Mouse (Mus musculus) heart, embryonic 12.5 days (tissue): ENCODE results near the gene Pheta2. TPM values are rescaled to one million over a fixed set of nuclear protein-coding genes. Genes with fewer than 3 reads are reported as not detected.

Experiments
- ATAC-seq: fragments of 200-750 bp; cut with Nextera tagmentation; 2 replicates; pipeline ENCODE4 v1.8.0; 2017; ENCODE audit warnings: moderate TSS enrichment, moderate library complexity; ENCODE audit not compliant: insufficient number of reproducible peaks, low FRiP score
- H3K27ac ChIP-seq: fragments of 300-500 bp; sonication (generic); 2 replicates; pipeline ENCODE4 v1.5.1; 2016; ENCODE audit warnings: mild to moderate bottlenecking, moderate library complexity; ENCODE audit not compliant: poor library complexity, severe bottlenecking
- H3K27me3 ChIP-seq: fragments of 300-500 bp; sonication (generic); replicated peaks from 2 replicates; pipeline ENCODE4 v1.6.1; 2016; ENCODE audit warnings: mild to moderate bottlenecking, moderate library complexity
- H3K36me3 ChIP-seq: fragments of 300-500 bp; sonication (generic); 2 replicates; pipeline ENCODE4 v1.6.1; 2016; ENCODE audit warnings: mild to moderate bottlenecking, moderate library complexity
- H3K4me1 ChIP-seq: fragments of 300-500 bp; sonication (generic); replicated peaks from 2 replicates; pipeline ENCODE4 v1.6.1; 2016; ENCODE audit warnings: mild to moderate bottlenecking
- H3K4me2 ChIP-seq: fragments of 300-500 bp; sonication (generic); 2 replicates; pipeline ENCODE4 v1.6.1; 2016; ENCODE audit warnings: mild to moderate bottlenecking, moderate library complexity
- H3K4me3 ChIP-seq: fragments of 300-500 bp; sonication (generic); 2 replicates; pipeline ENCODE4 v1.5.1; 2016; ENCODE audit warnings: mild to moderate bottlenecking
- H3K9ac ChIP-seq: fragments of 300-500 bp; sonication (generic); 2 replicates; pipeline ENCODE4 v1.6.1; 2016; ENCODE audit warnings: mild to moderate bottlenecking, moderate library complexity
- H3K9me3 ChIP-seq: fragments of 300-500 bp; sonication (generic); replicated peaks from 2 replicates; pipeline ENCODE4 v1.6.1; 2016; ENCODE audit warnings: mild to moderate bottlenecking, moderate library complexity
- WGBS: fragments of 180-500 bp; shearing (Covaris S2); methylation state at CpG from one replicate; pipeline ENCODE4 v1.1.7; 2016; 5-methylcytosine and 5-hydroxymethylcytosine counted together
- polyA plus RNA-seq: library from polyadenylated mRNA; unstranded; fragments of >200 nt; fragmentation: Nextera tagmentation; extraction: Ambion mirVana; gene quantifications from 2 replicates; pipeline ENCODE4 v1.2.1, GENCODE M21; 2016

Pheta2 gene
- polyA plus RNA-seq, 1 experiment from 2014 or later = 9.8 TPM

GRCm38 (mm10) chr15:82372446-82372845 lies 33.7 kb downstream of the Pheta2 start:
- Histone ChIP-seq H3K9ac (no peak overlapping the region), H3K27ac (no peak overlapping the region), H3K4me1 (peaks cover 13% of the 10 kb centered on the region; the same call in 1 of the 2 replicates), H3K9me3 (no peaks in the 10 kb centered on the region), H3K27me3 (peaks cover 5% of the 10 kb centered on the region; the same call in 1 of the 2 replicates), H3K36me3 (peaks cover 16% of the 10 kb centered on the region; the same call in 1 of the 2 replicates), H3K4me2 (no peak overlapping the region), H3K4me3 (no peak overlapping the region)
- no peak for ATAC-seq
- WGBS = 81% methylated on average over 6 of the region's 6 CpGs

DNA sequence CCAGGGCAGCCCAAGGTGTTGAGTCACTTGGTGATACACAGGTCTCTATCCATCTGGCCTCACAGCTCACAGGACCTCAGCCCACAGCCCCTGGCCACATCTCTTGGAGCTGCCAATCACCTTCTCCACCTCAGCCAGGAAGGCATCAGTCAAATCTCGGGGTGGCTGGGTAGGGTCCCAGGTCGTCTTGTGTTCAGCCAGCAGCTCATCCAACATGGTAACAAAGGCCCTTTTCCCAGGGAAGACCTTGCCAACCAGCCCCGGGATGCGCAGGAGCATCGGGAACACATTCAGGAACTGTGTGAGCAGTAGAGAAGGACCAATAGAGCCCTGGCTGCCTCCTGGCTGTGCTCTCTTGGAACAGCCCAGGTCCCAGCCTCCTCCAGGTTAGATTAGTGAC lies 34.2 kb downstream of the Pheta2 start:
- WGBS = 76% methylated on average over 5 of the region's 5 CpGs
- peaks cover 16% of the 10 kb centered on the region; the same call in 1 of the 2 replicates for H3K36me3 ChIP-seq

GRCm38 (mm10) chr15:82374437-82374836 lies 35.7 kb downstream of the Pheta2 start:
- H3K27ac ChIP-seq = no peak overlapping the region
- no peak overlapping the region for H3K4me2 ChIP-seq
- ATAC-seq = no peak
- no peak overlapping the region for H3K9ac ChIP-seq
- H3K36me3 ChIP-seq = peaks cover 16% of the 10 kb centered on the region; the same call in 1 of the 2 replicates
- peaks cover 29% of the 10 kb centered on the region for H3K4me1 ChIP-seq
- H3K27me3 ChIP-seq = peaks cover 5% of the 10 kb centered on the region; the same call in 1 of the 2 replicates
- 91% methylated on average over 5 of the region's 5 CpGs for WGBS
- H3K4me3 ChIP-seq = no peak overlapping the region
- H3K9me3 ChIP-seq = no peaks in the 10 kb centered on the region

More for the DNA sequence above, 34.2 kb downstream of the Pheta2 start:
- H3K4me1 ChIP-seq = peaks cover 18% of the 10 kb centered on the region
- no peak overlapping the region for H3K4me3 ChIP-seq
- no peaks in the 10 kb centered on the region for H3K9me3 ChIP-seq
- H3K9ac ChIP-seq = no peak overlapping the region
- ATAC-seq = no peak
- peaks cover 5% of the 10 kb centered on the region; the same call in 1 of the 2 replicates for H3K27me3 ChIP-seq
- no peak overlapping the region for H3K27ac ChIP-seq
- H3K4me2 ChIP-seq = no peak overlapping the region

DNA sequence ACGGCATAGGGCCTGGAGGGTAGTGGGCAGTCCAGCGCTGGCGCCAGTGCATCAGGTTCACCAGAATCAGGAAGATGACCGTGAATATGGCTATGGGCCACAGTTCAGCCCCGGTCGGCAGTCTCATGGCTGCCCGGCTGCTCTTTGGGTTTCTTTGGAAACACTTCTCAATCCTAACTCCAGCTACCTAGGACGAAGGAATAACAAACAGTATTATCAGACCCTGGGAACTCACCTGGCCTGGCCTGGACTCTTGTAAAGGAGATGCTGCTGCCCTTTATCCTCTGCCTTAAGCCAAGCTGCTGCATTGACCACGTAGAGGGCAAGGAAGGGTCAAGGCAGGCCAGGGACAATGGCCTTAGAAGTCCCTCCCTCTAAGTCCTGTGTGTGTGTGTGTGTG lies 37.1 kb downstream of the Pheta2 start:
- 88% methylated on average over 9 of the region's 9 CpGs for WGBS
- H3K27ac ChIP-seq = 0 out of 2 replicates have a peak overlapping the region, but pooled peaks have one; percentile 63

GRCm38 (mm10) chr15:82376393-82377138 lies 37.8 kb downstream of the Pheta2 start:
- H3K4me1 ChIP-seq = peaks cover 39% of the 10 kb centered on the region
- peaks cover 5% of the 10 kb centered on the region; the same call in 1 of the 2 replicates for H3K27me3 ChIP-seq
- H3K27ac ChIP-seq = peak overlapping the region; percentile 63
- H3K9ac ChIP-seq = no peak overlapping the region
- no peaks in the 10 kb centered on the region for H3K9me3 ChIP-seq
- H3K4me3 ChIP-seq = no peak overlapping the region
- ATAC-seq = no peak
- no peak overlapping the region for H3K4me2 ChIP-seq
- 71% methylated on average over 17 of the region's 17 CpGs for WGBS
- H3K36me3 ChIP-seq = peaks cover 16% of the 10 kb centered on the region; the same call in 1 of the 2 replicates

More for the DNA sequence above, 37.1 kb downstream of the Pheta2 start:
- no peaks in the 10 kb centered on the region for H3K9me3 ChIP-seq
- ATAC-seq = no peak
- H3K9ac ChIP-seq = no peak overlapping the region
- H3K4me1 ChIP-seq = peaks cover 35% of the 10 kb centered on the region
- no peak overlapping the region for H3K4me3 ChIP-seq
- H3K4me2 ChIP-seq = no peak overlapping the region
- peaks cover 5% of the 10 kb centered on the region; the same call in 1 of the 2 replicates for H3K27me3 ChIP-seq
- peaks cover 16% of the 10 kb centered on the region; the same call in 1 of the 2 replicates for H3K36me3 ChIP-seq

GRCm38 (mm10) chr15:82377701-82378100 lies 39.0 kb downstream of the Pheta2 start:
- H3K9me3 ChIP-seq = no peaks in the 10 kb centered on the region
- peaks cover 39% of the 10 kb centered on the region for H3K4me1 ChIP-seq
- WGBS = 67% methylated on average over 5 of the region's 5 CpGs
- H3K27me3 ChIP-seq = peaks cover 5% of the 10 kb centered on the region; the same call in 1 of the 2 replicates
- peaks cover 9% of the 10 kb centered on the region; the same call in 1 of the 2 replicates for H3K36me3 ChIP-seq
- H3K4me2 ChIP-seq = 0 out of 2 replicates have a peak overlapping the region, but pooled peaks have one; percentile 30
- no peak overlapping the region for H3K4me3 ChIP-seq
- no peak for ATAC-seq
- H3K9ac ChIP-seq = no peak overlapping the region
- no peak overlapping the region for H3K27ac ChIP-seq

DNA sequence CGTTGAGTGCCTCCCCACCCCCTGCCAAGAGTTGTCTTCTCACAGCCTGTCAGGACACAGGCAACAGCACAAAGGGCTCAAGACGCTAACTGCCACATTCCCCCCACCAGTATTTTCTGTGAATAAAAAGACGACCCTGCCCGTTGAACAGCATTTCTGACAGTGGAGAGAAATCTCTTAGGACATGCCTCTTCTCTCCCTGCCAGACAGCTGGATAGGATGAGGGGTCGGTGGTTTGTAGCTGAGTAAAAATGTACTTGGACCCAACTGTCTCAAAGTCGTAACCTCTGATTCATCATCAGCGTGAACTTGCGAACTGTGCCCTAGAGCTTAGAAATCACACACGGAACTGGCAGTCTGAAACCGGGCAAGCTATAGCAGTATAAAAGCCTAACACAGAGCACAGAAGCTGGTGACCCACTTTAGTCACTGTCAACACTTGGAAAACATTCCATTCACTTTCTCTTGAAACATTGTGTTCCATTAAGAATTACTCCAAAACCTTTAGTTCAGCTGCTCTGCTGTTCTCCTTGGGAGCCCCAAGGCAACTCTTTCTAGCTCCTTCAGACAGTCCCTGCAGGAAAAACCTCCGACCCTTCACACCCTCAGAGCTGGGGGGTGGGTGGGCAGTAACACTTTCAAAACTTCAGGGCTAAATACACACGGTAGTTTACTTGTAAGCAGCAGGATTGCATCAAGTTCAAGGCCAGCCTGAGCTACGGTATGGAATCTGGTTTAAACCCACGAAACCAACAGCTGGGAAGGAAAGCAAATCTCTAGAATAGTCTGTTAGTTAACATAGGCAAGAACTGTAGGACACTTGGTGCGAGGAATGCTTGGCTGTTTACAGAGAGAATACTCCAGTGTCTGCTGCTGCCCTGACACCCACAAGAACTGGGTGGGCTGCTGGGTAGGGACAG lies 39.8 kb downstream of the Pheta2 start:
- H3K4me3 ChIP-seq = no peak overlapping the region
- H3K9me3 ChIP-seq = no peaks in the 10 kb centered on the region
- H3K9ac ChIP-seq = no peak overlapping the region
- peak overlapping the region; percentile 31; the same call in 1 of the 2 replicates for H3K27ac ChIP-seq
- H3K36me3 ChIP-seq = 0 out of 2 replicates have a peak, but pooled peaks cover 2% of the 10 kb centered on the region
- H3K4me1 ChIP-seq = peaks cover 39% of the 10 kb centered on the region
- H3K27me3 ChIP-seq = no peaks in the 10 kb centered on the region
- 50% methylated on average over 15 of the region's 15 CpGs for WGBS
- no peak for ATAC-seq
- peak overlapping the region; percentile 30 for H3K4me2 ChIP-seq

DNA sequence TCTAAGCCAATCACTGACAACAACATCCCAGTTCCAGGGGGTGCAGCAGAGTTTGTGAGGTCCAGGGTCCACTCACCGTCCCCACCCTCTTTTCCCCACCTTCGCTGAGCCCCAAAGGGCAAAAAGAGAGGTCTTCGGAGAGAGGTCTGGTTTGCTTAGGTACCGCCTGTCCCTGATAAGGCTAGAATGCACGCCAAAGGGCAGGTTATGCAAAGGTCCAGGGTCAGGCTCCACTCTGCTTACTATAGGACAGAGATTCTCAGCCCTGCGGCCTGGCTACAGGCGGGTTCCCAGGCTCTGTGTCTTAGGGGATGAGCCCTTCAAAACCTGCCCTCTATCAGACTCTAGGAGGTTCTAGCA lies 40.7 kb downstream of the Pheta2 start:
- H3K36me3 ChIP-seq = no peaks in the 10 kb centered on the region
- no peaks in the 10 kb centered on the region for H3K9me3 ChIP-seq
- H3K9ac ChIP-seq = peak overlapping the region; percentile 72
- WGBS = 16% methylated on average over 7 of the region's 7 CpGs
- H3K4me1 ChIP-seq = peaks cover 39% of the 10 kb centered on the region
- ATAC-seq = 0 out of 2 replicates have a peak, but pooled peaks have one; percentile 7
- H3K4me3 ChIP-seq = peak overlapping the region; percentile 50
- peak overlapping the region; percentile 76 for H3K4me2 ChIP-seq
- no peaks in the 10 kb centered on the region for H3K27me3 ChIP-seq
- peak overlapping the region; percentile 64 for H3K27ac ChIP-seq

- H3K27me3 ChIP-seq = no peaks in the 10 kb centered on the region
- no peaks in the 10 kb centered on the region for H3K36me3 ChIP-seq
- peak within 1 kb of the TSS; percentile 50 for H3K4me3 ChIP-seq
- H3K4me1 ChIP-seq = peaks cover 39% of the 10 kb centered on the region
- H3K9me3 ChIP-seq = no peaks in the 10 kb centered on the region
- H3K27ac ChIP-seq = peak within 1 kb of the TSS; percentile 64
- ATAC-seq = peak; percentile 78
- H3K4me2 ChIP-seq = peak within 1 kb of the TSS; percentile 76
- WGBS = 2% methylated on average over 19 of the region's 24 CpGs
- peak within 1 kb of the TSS; percentile 72 for H3K9ac ChIP-seq
These were observed 41.4 kb downstream of the Pheta2 start, which contains the start of gene Cyp2d22 for GRCm38 (mm10) chr15:82379871-82380713. Gene Cyp2d22, minus strand, starts transcription at chr15:82380260.

GRCm38 (mm10) chr15:82380714-82381062 lies 41.9 kb downstream of the Pheta2 start:
- Histone ChIP-seq H3K4me1 (peaks cover 39% of the 10 kb centered on the region), H3K9ac (peak overlapping the region; percentile 72; the same call in 1 of the 2 replicates), H3K4me3 (peak overlapping the region; percentile 50), H3K9me3 (no peaks in the 10 kb centered on the region), H3K27ac (peak overlapping the region; percentile 64; the same call in 1 of the 2 replicates), H3K27me3 (no peaks in the 10 kb centered on the region), H3K36me3 (no peaks in the 10 kb centered on the region), H3K4me2 (peak overlapping the region; percentile 76)
- ATAC-seq = no peak
- WGBS = 35% methylated on average over 7 of the region's 7 CpGs
